Mouse (Mus musculus): ENCODE results near the gene Rtn2.
A peak's percentile ranks its signal among the peaks of the same experiment; 100 is the strongest.

Gene Rtn2

DNA sequence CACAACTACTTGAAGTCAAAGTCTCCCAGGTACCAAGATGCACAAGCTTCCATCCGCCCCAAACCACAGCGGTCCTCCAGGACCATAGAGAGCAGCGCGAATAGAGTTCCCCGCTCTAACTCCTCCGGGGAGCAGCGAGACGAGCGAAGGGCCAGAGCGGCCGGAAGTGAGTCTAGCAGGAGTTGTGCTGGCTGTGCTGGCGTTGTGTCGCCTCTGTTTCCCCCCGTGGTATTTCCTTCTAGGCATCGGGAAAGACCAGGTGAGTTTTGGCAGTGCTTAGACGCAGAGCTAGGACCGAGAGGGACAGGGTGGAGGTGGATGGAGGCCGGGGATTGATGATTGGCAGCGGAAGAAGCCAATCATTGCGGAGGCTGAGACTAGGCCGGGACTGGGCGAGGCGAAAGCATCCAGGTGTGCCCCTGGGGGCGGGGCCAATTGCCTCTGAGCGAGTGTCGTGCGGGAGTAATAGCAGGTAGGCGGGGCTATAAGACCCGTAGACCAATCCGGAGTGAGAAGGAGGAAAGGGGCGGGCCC, 62.6 kb downstream of the Rtn2 start:
- peak; percentile 98 for DNase-seq (ENCODE audit: low spot score)

Measured in urinary bladder, postnatal 14 days (tissue).